Mouse (Mus musculus) adrenal gland, adult 10 weeks (tissue): Measurements from ENCODE around the gene Pkd1l3. TPM values are rescaled to one million over a fixed set of nuclear protein-coding genes. Genes with fewer than 3 reads are reported as not detected.

Experiments
- polyA plus RNA-seq: library from polyadenylated mRNA; stranded (reverse); fragments of 350-450 nt; fragmentation: Illumina TruSeq; extraction: RNeasy Lipid Tissue Mini Kit (QIAGEN cat#74804); gene quantifications from one replicate; pipeline ENCODE4 v1.2.3, GENCODE M21; 2014; ENCODE audit warnings: low read depth, low replicate concordance

The Pkd1l3 gene
- not detected for polyA plus RNA-seq

DNA sequence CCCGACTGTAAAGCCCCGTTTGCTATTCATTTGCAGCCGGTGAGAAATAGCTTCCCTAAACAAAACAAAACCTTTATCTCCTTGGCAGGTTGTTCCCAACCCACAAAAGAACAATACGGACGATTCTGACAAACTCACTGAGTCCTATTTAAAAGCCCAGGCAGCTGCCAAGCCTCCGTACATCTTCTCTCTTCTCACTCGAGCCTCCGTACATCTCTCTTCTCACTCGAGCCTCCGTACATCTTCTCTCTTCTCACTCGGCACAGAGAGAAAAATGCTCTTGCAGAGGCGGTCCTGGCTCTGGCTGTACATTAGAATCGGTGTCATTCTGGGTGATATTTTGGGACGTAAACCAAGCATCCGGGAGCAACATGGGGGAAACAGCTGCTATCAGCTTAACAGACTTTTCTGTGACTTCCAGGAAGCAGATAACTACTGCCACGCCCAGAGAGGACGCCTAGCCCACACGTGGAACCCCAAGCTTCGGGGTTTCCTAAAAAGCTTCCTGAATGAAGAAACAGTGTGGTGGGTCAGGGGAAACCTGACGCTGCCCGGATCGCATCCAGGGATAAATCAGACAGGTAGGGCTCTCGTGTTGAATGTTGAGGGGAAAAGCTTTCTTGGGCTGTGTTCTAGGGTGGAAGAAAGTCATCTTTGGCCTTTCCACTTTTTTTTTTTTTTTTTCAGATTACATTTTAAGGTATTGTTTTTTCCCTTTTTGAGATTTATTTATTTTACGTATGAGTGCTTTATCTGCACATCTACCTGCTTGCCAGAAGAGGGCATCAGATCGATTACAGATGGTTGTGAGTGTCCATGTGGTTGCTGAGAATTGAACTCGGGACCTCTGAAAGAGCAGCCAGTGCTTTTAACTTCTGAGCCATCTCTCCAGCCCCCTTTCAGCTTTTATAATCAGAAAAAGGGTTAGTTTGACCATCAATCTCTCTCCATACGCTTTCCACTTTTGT is at the start of gene Pkd1l3:
Pkd1l3 (plus strand) TSS at position 275 of the 968 bp plus-strand sequence.

DNA sequence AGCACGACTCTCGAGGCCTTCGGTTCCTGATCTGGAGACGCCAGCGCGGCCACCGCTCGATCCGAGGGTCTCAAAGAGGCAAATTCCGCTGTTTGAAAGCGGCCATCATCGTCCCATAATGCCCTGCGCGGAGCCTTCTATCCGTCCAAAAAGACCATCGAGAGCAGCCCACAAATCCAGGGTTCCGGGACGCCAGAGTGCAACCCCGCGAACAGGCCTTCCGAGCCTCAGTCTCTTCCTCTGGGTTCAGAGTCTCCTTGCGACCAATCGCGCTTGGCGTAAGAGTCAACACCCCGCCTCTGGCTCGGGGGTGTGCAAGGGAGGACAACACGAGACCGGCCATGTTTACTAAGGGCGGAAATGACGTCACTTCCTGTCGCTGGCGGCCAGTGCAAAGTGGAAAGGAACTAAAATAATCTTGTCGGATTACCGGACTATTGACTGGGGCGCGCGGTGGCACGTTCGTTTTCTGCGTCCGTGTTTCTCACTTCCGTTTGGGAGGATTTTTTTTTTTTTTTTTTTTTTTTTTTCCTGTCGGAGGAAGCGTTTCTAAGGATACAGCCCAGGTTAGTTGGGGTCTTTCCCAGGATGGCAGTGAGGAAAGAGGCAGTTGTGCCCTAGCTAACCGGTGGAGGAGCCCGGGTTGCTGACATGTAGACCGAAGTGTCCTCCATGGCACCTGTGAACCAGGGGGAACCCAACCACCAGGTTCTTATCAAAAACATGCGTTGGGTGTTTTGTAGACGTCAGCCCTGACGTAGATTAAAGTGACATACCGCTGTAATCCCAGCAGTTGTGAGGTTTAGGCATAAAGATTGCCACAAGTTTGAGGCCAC is 48.6 kb upstream of the Pkd1l3 start, which contains the start of the genes Dhx38 and Txnl4b:
Dhx38 (minus strand) TSS at position 364 of the 836 bp plus-strand sequence.
Txnl4b (plus strand) TSS at position 395 of the 836 bp plus-strand sequence.

DNA sequence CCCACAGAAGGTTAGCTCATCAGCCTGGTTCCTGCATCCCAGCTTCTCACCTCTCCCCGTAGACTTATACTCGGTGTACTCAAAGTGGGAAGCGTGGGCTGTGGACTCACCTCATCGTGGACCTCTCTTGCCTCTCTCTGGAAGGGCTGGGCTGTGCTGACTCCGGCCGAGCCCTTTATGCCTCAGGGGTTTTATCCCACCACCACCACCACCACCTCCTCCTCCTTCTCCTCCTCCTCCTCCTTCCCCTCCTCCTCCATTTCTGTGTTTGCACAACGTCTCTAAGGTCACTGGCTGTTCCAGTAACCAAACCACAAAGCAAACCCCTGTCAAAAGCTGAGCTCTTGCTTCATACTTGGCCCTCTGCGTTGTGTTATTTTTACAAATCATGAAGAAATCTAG is 35.4 kb upstream of the Pkd1l3 start, which contains the start of gene Hp:
Hp (minus strand) TSS at position 273 of the 402 bp plus-strand sequence.

DNA sequence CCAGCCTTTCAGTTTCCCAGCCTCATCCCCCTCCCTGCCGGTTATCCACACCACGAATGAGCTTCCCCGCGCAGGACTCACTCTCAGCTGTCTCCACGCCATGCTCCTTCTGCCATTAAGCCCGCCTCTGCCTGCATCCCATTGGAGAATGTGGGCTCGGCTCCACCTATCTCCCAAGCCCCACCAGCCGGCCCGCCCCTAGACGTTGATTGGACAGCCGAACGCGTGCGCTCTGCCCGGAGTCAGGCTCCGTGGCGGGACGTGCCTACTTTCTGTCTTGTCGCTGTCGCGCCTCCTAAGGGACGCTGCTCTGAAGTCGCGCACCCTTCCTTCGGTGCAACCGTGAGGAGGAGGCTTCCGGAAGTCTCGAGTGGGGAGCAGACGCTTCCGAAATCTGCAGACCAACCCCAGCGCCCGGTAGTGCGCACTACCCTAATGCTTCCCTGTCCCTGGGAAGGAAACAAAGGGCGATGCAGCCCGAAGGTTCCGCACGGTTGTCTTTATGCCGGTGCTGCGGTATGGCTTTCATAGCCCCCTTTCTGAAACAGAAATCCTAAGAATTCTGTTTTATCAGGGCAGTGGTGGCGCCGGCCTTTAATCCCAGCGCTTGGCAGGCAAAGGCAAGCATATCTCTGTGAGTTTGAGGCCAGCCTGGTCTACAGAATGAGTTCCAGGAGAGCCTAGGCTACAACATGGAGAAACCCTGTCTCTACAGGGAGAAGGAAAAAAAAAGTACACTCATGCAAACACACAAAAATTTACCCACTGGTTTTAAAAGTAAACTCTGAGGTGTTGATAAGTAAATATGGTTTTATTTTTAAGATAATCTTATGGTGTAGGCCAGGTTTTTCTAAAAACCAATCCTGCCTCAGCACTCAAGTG is 5.8 kb upstream of the Pkd1l3 start, which contains the start of gene Dhodh:
Dhodh (minus strand) TSS at position 403 of the 882 bp plus-strand sequence.

DNA sequence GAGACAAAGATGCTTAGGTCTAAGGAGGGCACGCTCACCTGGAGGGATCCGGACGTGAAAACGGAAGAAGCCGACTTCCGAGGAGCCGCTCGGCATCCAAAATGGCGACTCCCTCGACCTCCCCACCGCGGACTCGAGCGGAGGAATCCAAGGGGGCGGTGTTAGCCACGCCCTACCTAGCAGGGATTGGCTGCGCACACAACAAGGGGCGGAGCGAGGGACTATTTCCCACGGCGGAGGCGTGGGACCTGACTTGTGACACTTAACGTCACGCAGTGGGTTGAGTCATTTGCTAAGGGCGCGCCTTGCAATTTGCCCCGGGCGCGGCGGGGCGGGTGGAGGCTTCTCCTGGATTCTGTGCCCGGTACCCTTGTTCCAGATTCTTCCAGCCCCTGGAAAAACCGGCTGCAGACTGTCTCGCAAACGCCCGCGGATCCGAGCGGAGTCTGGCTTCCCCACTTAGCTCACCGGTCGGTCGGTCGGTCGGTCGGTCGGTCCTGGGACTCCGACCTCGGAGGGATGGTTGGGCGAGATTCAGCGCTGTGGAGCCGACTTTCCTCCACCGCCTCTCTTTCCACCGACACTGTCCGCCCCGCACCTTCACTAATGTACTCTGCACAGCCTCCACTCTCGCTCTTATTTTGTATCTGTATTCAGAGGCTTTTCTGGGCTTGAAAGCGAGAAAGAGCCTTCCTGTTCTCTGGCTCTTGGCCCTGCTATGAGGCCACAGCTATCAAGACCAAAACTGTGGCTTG is 79.0 kb downstream of the Pkd1l3 start, which contains the start of gene Ist1:
Ist1 (minus strand) TSS at position 115 of the 755 bp plus-strand sequence.

DNA sequence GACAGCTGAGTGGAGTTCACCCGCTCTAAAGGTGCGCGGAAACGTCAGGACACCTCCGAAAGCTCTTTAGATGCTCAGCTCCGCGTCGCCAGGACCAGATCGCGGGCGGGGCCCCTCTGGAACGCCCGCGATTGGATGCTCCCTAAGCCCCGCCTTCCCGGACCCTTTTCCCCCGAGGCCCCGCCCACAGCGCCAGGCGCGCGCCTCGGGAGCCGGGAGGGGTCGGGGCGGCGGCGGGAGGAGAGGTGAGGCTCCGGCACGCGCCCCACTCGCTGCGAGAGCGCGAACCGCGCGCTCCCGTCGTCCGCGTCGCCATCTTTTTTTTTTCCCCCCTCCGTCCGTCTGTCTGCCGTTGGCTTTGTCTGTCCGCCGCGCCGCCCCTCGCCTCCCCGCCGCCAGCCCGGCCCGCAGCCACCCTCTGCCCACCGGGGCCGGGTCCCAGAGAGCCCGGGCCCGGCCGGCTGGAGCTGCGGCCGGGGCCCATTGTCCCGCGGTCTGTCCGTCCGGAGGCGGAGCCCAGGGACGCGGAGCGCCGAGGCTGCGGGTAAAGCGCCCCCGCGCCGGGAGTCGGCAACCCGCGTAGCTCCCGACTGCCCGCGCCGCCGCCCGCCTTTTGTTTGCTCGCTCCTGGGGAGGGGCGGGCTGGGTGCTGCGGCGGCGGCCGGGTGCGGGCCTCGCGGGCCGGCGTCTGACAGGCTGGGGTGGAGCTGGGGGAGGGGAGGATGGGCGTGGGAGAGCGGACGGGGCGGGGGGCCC is 91.2 kb downstream of the Pkd1l3 start, which contains the start of gene Zfp821:
Zfp821 (plus strand) TSS at position 227 of the 756 bp plus-strand sequence.

Other genes with a start within 250 kb of the Pkd1l3 start
- gene Pmfbp1, start 120.5 kb upstream of the Pkd1l3 start, polyA plus RNA-seq, result not detected
- gene Dhx38, start 48.7 kb upstream of the Pkd1l3 start, polyA plus RNA-seq, result 2.6 TPM
- 19.7 TPM for gene Txnl4b, start 48.6 kb upstream of the Pkd1l3 start, polyA plus RNA-seq
- 2.4 TPM for gene Hp, start 35.3 kb upstream of the Pkd1l3 start, polyA plus RNA-seq
- 4.1 TPM for gene Dhodh, start 5.8 kb upstream of the Pkd1l3 start, polyA plus RNA-seq
- 82.8 TPM for gene Ist1, start 78.7 kb downstream of the Pkd1l3 start, polyA plus RNA-seq
- gene Zfp821, start 91.0 kb downstream of the Pkd1l3 start, polyA plus RNA-seq, result 2.0 TPM
- 19.7 TPM for gene Atxn1l, start 123.2 kb downstream of the Pkd1l3 start, polyA plus RNA-seq
- gene Ap1g1, start 164.0 kb downstream of the Pkd1l3 start, polyA plus RNA-seq, result 249 TPM